Mouse (Mus musculus) stomach, embryonic 15.5 days (tissue): ENCODE data around the gene Pafah1b2. TPM values are rescaled to one million over a fixed set of nuclear protein-coding genes. Genes with fewer than 3 reads are reported as not detected.

Source experiments
- ATAC-seq: fragments of 200-750 bp; cut with Nextera tagmentation; 2 replicates; pipeline ENCODE4 v1.8.0; 2017; ENCODE audit warnings: low read depth, moderate number of reproducible peaks, moderate TSS enrichment; ENCODE audit not compliant: insufficient read depth, low FRiP score
- H3K27ac ChIP-seq: fragments of 300-500 bp; sonication (generic); 2 replicates; pipeline ENCODE4 v1.5.1; 2015; ENCODE audit warnings: mild to moderate bottlenecking, inconsistent platforms
- H3K27me3 ChIP-seq: fragments of 300-500 bp; sonication (generic); replicated peaks from 2 replicates; pipeline ENCODE4 v1.6.1; 2015; ENCODE audit warnings: inconsistent platforms
- H3K36me3 ChIP-seq: fragments of 300-500 bp; sonication (generic); 2 replicates; pipeline ENCODE4 v1.6.1; 2015; ENCODE audit warnings: inconsistent platforms
- H3K4me1 ChIP-seq: fragments of 300-500 bp; sonication (generic); 2 replicates; pipeline ENCODE4 v1.6.1; 2015; ENCODE audit warnings: inconsistent platforms
- H3K4me2 ChIP-seq: fragments of 300-500 bp; sonication (generic); 2 replicates; pipeline ENCODE4 v1.6.1; 2015; ENCODE audit warnings: mild to moderate bottlenecking, inconsistent platforms
- H3K4me3 ChIP-seq: fragments of 300-500 bp; sonication (generic); replicated peaks from 2 replicates; pipeline ENCODE4 v1.5.1; 2015; ENCODE audit warnings: inconsistent platforms
- H3K9ac ChIP-seq: fragments of 300-500 bp; sonication (generic); 2 replicates; pipeline ENCODE4 v1.6.1; 2015; ENCODE audit warnings: inconsistent platforms
- H3K9me3 ChIP-seq: fragments of 300-500 bp; sonication (generic); 2 replicates; pipeline ENCODE4 v1.6.1; 2016; ENCODE audit warnings: inconsistent platforms
- WGBS: fragments of 180-500 bp; shearing (Covaris S2); methylation state at CpG from one replicate; pipeline ENCODE4 v1.1.7; 2015; 5-methylcytosine and 5-hydroxymethylcytosine counted together
- polyA plus RNA-seq: library from polyadenylated mRNA; unstranded; fragments of >200 nt; fragmentation: Nextera tagmentation; extraction: Ambion mirVana; gene quantifications from 2 replicates; pipeline ENCODE4 v1.2.1, GENCODE M21; 2015

The Pafah1b2 gene
- polyA plus RNA-seq, 1 experiment from 2014 or later, result 148 TPM

GRCm38 (mm10) chr9:46004529-46004928, 8.0 kb downstream of the Pafah1b2 start:
- WGBS, result 67% methylated on average over 3 of the region's 3 CpGs
- Histone ChIP-seq H3K36me3 (no peaks in the 10 kb centered on the region), H3K9ac (no peak overlapping the region), H3K4me2 (no peak overlapping the region), H3K27ac (no peak overlapping the region), H3K27me3 (no peaks in the 10 kb centered on the region), H3K4me3 (no peak overlapping the region), H3K9me3 (no peaks in the 10 kb centered on the region), H3K4me1 (peaks cover 5% of the 10 kb centered on the region; the same call in 1 of the 2 replicates)
- ATAC-seq, result no peak

DNA sequence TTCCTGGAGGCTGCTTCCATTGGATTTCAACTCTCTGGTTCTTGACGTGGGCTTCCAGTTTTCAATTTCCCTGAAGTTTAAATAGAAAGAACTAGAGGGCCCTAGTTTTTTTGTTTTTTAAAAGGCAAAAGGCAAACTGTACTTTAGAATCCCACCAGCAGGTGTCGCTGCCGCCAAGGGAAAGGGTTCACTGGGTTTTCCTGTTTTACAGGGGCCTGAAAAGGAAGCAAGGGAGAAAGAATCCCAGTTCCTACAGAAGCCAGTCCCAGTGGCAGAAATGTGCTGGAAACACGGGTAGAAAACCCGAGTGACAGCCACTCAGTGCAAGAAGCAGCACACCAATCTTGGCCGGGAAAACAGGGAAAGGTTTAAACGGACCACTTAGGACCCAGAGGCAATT, 8.8 kb downstream of the Pafah1b2 start:
- ATAC-seq, result no peak
- Histone ChIP-seq H3K9me3 (no peaks in the 10 kb centered on the region), H3K4me3 (no peak overlapping the region), H3K27ac (no peak overlapping the region), H3K9ac (no peak overlapping the region), H3K36me3 (no peaks in the 10 kb centered on the region), H3K4me2 (no peak overlapping the region), H3K27me3 (no peaks in the 10 kb centered on the region), H3K4me1 (peaks cover 5% of the 10 kb centered on the region; the same call in 1 of the 2 replicates)
- WGBS, result 5% methylated on average over 7 of the region's 7 CpGs

GRCm38 (mm10) chr9:45999009-45999408, 13.5 kb downstream of the Pafah1b2 start:
- no peaks in the 10 kb centered on the region for H3K9me3 ChIP-seq
- no peak for ATAC-seq
- H3K27ac ChIP-seq, result no peak overlapping the region
- H3K9ac ChIP-seq, result no peak overlapping the region
- no peaks in the 10 kb centered on the region for H3K27me3 ChIP-seq
- H3K4me2 ChIP-seq, result no peak overlapping the region
- WGBS, result 78% methylated on average over 4 of the region's 4 CpGs
- H3K4me3 ChIP-seq, result no peak overlapping the region
- H3K4me1 ChIP-seq, result peaks cover 2% of the 10 kb centered on the region; the same call in 1 of the 2 replicates
- no peaks in the 10 kb centered on the region for H3K36me3 ChIP-seq

- Histone ChIP-seq H3K27ac (peak overlapping the region; percentile 92), H3K9ac (peak overlapping the region; percentile 87), H3K4me1 (peaks cover 6% of the 10 kb centered on the region; the same call in 1 of the 2 replicates), H3K4me3 (peak overlapping the region; percentile 90), H3K9me3 (no peaks in the 10 kb centered on the region), H3K4me2 (peak overlapping the region; percentile 73), H3K36me3 (no peaks in the 10 kb centered on the region), H3K27me3 (no peaks in the 10 kb centered on the region)
- ATAC-seq, result peak; percentile 48
- WGBS, result 0% methylated on average over 4 of the region's 4 CpGs
These were observed 27.3 kb downstream of the Pafah1b2 start for GRCm38 (mm10) chr9:45985229-45985567.

DNA sequence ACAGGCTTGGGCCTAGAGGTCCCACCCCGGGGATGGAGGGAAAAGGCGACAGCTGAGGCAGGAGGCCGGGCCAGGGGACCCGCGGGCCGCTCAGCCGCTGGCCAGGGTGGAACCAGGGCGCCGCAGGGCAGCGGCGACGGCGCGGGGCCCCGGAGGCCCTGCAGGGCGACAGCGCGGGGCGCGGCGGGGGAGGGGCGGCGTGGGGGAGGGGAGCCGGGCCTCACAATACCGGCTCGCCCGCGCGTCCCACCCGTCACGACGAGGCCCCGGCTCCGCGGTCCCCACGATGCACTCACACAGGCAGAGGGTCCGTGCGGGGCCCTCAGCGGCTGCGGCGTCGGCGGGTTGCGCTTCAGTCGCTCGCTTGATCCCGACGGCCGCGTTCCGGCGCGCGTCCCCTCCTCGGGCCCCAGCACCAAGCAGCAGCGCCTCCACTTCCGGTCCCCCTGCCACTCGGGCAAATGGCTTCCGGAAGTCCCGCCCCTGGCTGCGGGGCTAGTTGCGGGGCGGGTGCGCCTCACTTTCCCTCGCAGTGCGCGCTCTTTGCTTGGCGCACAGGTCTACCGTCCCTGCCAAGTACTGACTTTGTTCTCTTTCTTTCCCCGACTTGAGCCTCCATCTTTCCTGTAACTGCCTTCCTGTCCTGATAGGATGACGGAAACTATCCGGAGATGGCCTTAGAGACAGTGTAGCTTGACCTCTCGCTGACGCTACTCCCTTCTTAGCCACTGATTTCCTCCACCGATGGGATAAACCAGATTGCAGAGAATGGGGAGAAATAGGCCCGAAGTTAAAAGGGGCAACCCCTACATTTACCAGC, 27.9 kb downstream of the Pafah1b2 start:
- H3K9me3 ChIP-seq, result no peaks in the 10 kb centered on the region
- H3K36me3 ChIP-seq, result no peaks in the 10 kb centered on the region
- peak overlapping the region; percentile 87 for H3K9ac ChIP-seq
- peak overlapping the region; percentile 90 for H3K4me3 ChIP-seq
- H3K4me1 ChIP-seq, result peaks cover 11% of the 10 kb centered on the region; the same call in 1 of the 2 replicates
- WGBS, result under 1% methylated on average over 59 of the region's 76 CpGs
- peak overlapping the region; percentile 73 for H3K4me2 ChIP-seq
- H3K27me3 ChIP-seq, result no peaks in the 10 kb centered on the region
- peak overlapping the region; percentile 92 for H3K27ac ChIP-seq
- peak; percentile 90 for ATAC-seq

DNA sequence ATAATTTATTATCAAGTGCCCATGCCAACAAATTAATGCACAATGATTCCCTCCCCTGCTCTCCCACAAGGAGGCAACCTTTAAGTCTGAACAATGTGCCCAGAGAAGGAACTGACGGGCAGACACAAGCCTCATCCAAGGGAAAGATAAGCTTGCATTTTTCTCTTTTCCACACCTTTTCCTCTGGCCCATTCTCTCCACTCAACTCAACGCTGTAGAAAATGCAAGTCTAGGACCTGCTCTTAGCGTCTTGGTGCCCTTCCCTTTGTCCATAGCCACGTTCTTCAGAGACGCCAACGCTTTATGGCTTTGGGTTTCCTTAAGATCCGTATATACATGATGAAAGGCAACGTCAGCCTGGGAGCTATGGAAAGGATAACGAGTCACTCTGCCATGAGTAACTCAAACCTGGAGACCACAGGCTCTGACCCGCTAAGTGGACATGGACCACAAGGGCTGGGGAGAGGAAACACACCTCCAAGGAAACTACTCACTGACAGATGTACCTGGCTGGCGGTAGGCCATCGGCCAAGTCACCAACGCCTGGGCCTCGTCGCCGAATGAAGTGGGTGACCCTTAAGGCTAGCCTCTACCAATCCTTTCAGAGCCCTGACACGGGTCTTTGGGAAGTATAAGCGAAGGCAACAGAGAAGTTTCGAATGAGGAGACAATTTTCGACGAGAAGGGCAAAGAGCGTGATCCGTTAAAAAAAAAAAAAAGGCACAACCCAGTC, 28.6 kb downstream of the Pafah1b2 start:
- ATAC-seq, result no peak

DNA sequence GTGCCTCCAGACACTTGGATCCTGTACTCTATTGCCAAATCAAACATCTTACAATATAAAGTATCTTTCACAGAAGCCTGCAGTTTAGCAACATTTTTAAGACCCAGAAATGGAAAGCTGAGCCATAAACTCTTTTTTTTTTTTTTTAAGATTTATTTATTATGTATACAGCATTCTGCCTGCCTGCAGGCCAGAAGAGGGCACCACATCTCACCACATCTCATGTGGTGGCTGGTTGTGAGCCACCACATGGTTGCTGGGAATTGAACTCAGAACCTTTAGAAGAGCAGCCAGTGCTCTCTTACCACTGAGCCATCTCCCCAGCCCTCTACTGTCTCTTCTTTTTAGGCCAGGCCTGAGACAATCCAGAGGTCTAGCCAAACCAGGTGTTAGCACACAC, 31.2 kb downstream of the Pafah1b2 start:
- no peak overlapping the region for H3K27ac ChIP-seq
- ATAC-seq, result no peak
- H3K27me3 ChIP-seq, result no peaks in the 10 kb centered on the region
- no peak overlapping the region for H3K9ac ChIP-seq
- no peak overlapping the region for H3K4me2 ChIP-seq
- peaks cover 11% of the 10 kb centered on the region; the same call in 1 of the 2 replicates for H3K4me1 ChIP-seq
- no peak overlapping the region for H3K4me3 ChIP-seq
- peaks cover 6% of the 10 kb centered on the region; the same call in 1 of the 2 replicates for H3K36me3 ChIP-seq
- no peaks in the 10 kb centered on the region for H3K9me3 ChIP-seq

More for the DNA sequence above, 28.6 kb downstream of the Pafah1b2 start:
- Histone ChIP-seq H3K9me3 (no peaks in the 10 kb centered on the region), H3K27ac (peak overlapping the region; percentile 92), H3K9ac (peak overlapping the region; percentile 87), H3K4me3 (peak overlapping the region; percentile 90), H3K27me3 (no peaks in the 10 kb centered on the region), H3K36me3 (no peaks in the 10 kb centered on the region), H3K4me2 (peak overlapping the region; percentile 73), H3K4me1 (peaks cover 11% of the 10 kb centered on the region; the same call in 1 of the 2 replicates)
- WGBS, result 1% methylated on average over 23 of the region's 23 CpGs

DNA sequence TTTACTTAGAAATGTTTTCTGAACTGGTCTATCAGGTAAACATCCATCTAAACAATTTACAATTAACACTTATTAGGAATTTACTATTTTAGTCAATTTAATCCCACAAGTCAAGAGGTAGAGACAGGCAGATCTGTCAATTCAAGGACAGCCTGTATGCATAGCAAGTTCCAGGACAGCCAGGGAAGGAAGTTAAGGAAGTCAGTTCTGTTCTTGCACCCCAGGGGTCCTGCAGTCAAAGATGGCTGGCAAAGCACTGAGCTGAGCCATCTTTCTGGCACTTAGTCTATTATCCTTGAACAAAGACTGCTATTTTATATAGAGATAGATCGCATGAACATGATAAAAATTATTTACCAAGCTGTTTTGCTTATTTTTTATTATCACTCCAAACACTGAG, 31.9 kb downstream of the Pafah1b2 start:
- Histone ChIP-seq H3K27ac (no peak overlapping the region), H3K27me3 (no peaks in the 10 kb centered on the region), H3K4me1 (peaks cover 11% of the 10 kb centered on the region; the same call in 1 of the 2 replicates), H3K36me3 (peaks cover 10% of the 10 kb centered on the region; the same call in 1 of the 2 replicates), H3K9me3 (no peaks in the 10 kb centered on the region), H3K9ac (no peak overlapping the region), H3K4me3 (no peak overlapping the region), H3K4me2 (no peak overlapping the region)
- ATAC-seq, result no peak
- 81% methylated on average over 1 of the region's 1 CpGs for WGBS

DNA sequence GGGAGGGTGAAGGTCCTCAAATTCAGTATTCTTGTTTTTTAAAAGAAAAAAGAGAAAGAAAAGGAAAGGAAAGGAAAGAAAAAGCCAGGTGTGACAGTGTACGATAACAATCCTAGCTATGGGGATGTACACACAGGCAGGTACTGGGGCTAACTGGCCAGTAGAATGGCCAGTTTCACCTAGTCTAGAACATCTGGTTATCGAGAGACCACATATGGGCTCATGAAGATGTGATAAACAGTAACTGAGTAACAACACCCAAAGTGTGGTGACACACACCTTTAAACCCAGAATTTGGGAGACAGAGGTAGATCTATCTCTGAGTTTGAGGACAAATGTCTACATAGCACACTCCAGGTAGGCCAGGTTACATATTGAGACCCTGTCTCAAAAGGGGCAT, 32.7 kb downstream of the Pafah1b2 start:
- Histone ChIP-seq H3K27me3 (no peaks in the 10 kb centered on the region), H3K4me2 (no peak overlapping the region), H3K4me3 (no peak overlapping the region), H3K9ac (no peak overlapping the region), H3K9me3 (no peaks in the 10 kb centered on the region), H3K27ac (no peak overlapping the region), H3K36me3 (peaks cover 16% of the 10 kb centered on the region; the same call in 1 of the 2 replicates), H3K4me1 (peaks cover 11% of the 10 kb centered on the region; the same call in 1 of the 2 replicates)
- WGBS, result 91% methylated on average over 2 of the region's 2 CpGs
- no peak for ATAC-seq

- H3K9ac ChIP-seq, result no peak overlapping the region
- peaks cover 5% of the 10 kb centered on the region; the same call in 1 of the 2 replicates for H3K4me1 ChIP-seq
- no peaks in the 10 kb centered on the region for H3K27me3 ChIP-seq
- H3K27ac ChIP-seq, result no peak overlapping the region
- H3K9me3 ChIP-seq, result no peaks in the 10 kb centered on the region
- no peak for ATAC-seq
- H3K4me2 ChIP-seq, result no peak overlapping the region
- no peak overlapping the region for H3K4me3 ChIP-seq
- peaks cover 36% of the 10 kb centered on the region for H3K36me3 ChIP-seq
- 86% methylated on average over 2 of the region's 2 CpGs for WGBS
These were observed 35.6 kb downstream of the Pafah1b2 start for GRCm38 (mm10) chr9:45976884-45977283.

- WGBS, result 90% methylated on average over 6 of the region's 6 CpGs
- Histone ChIP-seq H3K4me3 (no peak overlapping the region), H3K36me3 (peaks cover 33% of the 10 kb centered on the region), H3K4me2 (no peak overlapping the region), H3K4me1 (peaks cover 3% of the 10 kb centered on the region; the same call in 1 of the 2 replicates), H3K9ac (no peak overlapping the region), H3K27ac (no peak overlapping the region), H3K27me3 (no peaks in the 10 kb centered on the region), H3K9me3 (no peaks in the 10 kb centered on the region)
- no peak for ATAC-seq
These were observed 48.9 kb downstream of the Pafah1b2 start for GRCm38 (mm10) chr9:45963577-45963976.

DNA sequence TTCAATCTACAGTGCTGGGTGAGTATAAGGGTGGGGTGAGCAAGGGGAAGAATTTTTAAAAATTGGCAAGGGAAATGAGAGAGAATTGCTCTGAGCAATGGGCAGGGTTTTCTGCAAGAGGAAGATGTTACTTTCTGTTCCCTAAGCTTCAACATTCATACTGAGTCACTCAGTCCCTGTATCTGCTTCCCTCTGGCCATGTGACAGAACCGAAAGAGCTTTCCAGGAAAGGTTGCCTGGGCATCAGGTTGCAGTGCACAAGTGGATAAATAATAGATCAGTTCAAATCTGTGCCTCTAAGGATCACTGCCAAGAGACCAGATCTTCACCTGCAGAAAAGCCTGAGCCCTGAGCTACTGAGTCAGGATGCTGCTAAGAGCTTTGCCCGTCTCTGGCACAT, 50.6 kb downstream of the Pafah1b2 start:
- no peak for ATAC-seq
- Histone ChIP-seq H3K4me3 (no peak overlapping the region), H3K9me3 (no peaks in the 10 kb centered on the region), H3K9ac (no peak overlapping the region), H3K4me1 (peaks cover 3% of the 10 kb centered on the region; the same call in 1 of the 2 replicates), H3K4me2 (no peak overlapping the region), H3K27me3 (no peaks in the 10 kb centered on the region), H3K36me3 (peaks cover 27% of the 10 kb centered on the region), H3K27ac (no peak overlapping the region)
- WGBS, result 83% methylated on average over 2 of the region's 2 CpGs
